Mouse (Mus musculus): ENCODE data around the gene Sectm1a. TPM values are rescaled to one million over a fixed set of nuclear protein-coding genes. Genes with fewer than 3 reads are reported as not detected.

Sectm1a gene
- not detected in 2 replicates for polyA plus RNA-seq (2012; rRNA removed)

- H3K4me1 ChIP-seq (ENCODE audit: control insufficient read depth, insufficient read depth, low read length) = no peaks in the 10 kb centered on the region; the same call in 1 of the 2 replicates
- H3K27ac ChIP-seq (ENCODE audit: insufficient read depth, low read length) = no peak within 1 kb of the TSS
- no peak within 1 kb of the TSS for H3K4me3 ChIP-seq (ENCODE audit: insufficient read depth, low read length)
- TF ChIP-seq CTCF (IDR thresholded peaks at IDR 0.05; ENCODE audit: extremely low read depth, insufficient read depth, low read length) (no peak), POLR2A (IDR thresholded peaks at IDR 0.05; ENCODE audit: extremely low read depth, insufficient read depth, low read length) (no peak)
Observed at GRCm38 (mm10) chr11:121081120-121081519, at the start of gene Sectm1a. Gene Sectm1a (minus strand): TSS chr11:121081220.

- Histone ChIP-seq H3K4me1 (ENCODE audit: control insufficient read depth, insufficient read depth, low read length) (no peaks in the 10 kb centered on the region), H3K4me3 (ENCODE audit: insufficient read depth, low read length) (no peak overlapping the region), H3K27ac (ENCODE audit: insufficient read depth, low read length) (no peak overlapping the region)
- TF ChIP-seq POLR2A (IDR thresholded peaks at IDR 0.05; ENCODE audit: extremely low read depth, insufficient read depth, low read length) (no peak), CTCF (IDR thresholded peaks at IDR 0.05; ENCODE audit: extremely low read depth, insufficient read depth, low read length) (no peak)
Observed at GRCm38 (mm10) chr11:121129616-121130015, 48.6 kb upstream of the Sectm1a start.

GRCm38 (mm10) chr11:121127441-121127840 is 46.4 kb upstream of the Sectm1a start:
- Histone ChIP-seq H3K4me3 (ENCODE audit: insufficient read depth, low read length) (no peak overlapping the region), H3K27ac (ENCODE audit: insufficient read depth, low read length) (no peak overlapping the region), H3K4me1 (ENCODE audit: control insufficient read depth, insufficient read depth, low read length) (no peaks in the 10 kb centered on the region)
- TF ChIP-seq CTCF (IDR thresholded peaks at IDR 0.05; ENCODE audit: extremely low read depth, insufficient read depth, low read length) = no peak
- TF ChIP-seq POLR2A (IDR thresholded peaks at IDR 0.05; ENCODE audit: extremely low read depth, insufficient read depth, low read length) = no peak

GRCm38 (mm10) chr11:121126395-121126794 is 45.4 kb upstream of the Sectm1a start:
- no peaks in the 10 kb centered on the region for H3K4me1 ChIP-seq (ENCODE audit: control insufficient read depth, insufficient read depth, low read length)
- H3K27ac ChIP-seq (ENCODE audit: insufficient read depth, low read length) = no peak overlapping the region
- no peak for TF ChIP-seq POLR2A (IDR thresholded peaks at IDR 0.05; ENCODE audit: extremely low read depth, insufficient read depth, low read length)
- no peak for TF ChIP-seq CTCF (IDR thresholded peaks at IDR 0.05; ENCODE audit: extremely low read depth, insufficient read depth, low read length)
- no peak overlapping the region for H3K4me3 ChIP-seq (ENCODE audit: insufficient read depth, low read length)

- no peak overlapping the region for H3K27ac ChIP-seq (ENCODE audit: insufficient read depth, low read length)
- no peak for TF ChIP-seq CTCF (IDR thresholded peaks at IDR 0.05; ENCODE audit: extremely low read depth, insufficient read depth, low read length)
- TF ChIP-seq POLR2A (IDR thresholded peaks at IDR 0.05; ENCODE audit: extremely low read depth, insufficient read depth, low read length) = no peak
- no peak overlapping the region for H3K4me3 ChIP-seq (ENCODE audit: insufficient read depth, low read length)
- H3K4me1 ChIP-seq (ENCODE audit: control insufficient read depth, insufficient read depth, low read length) = no peaks in the 10 kb centered on the region
Observed at GRCm38 (mm10) chr11:121125522-121126172, 44.6 kb upstream of the Sectm1a start.

- H3K4me3 ChIP-seq (ENCODE audit: insufficient read depth, low read length) = no peak overlapping the region
- H3K27ac ChIP-seq (ENCODE audit: insufficient read depth, low read length) = no peak overlapping the region
- TF ChIP-seq CTCF (IDR thresholded peaks at IDR 0.05; ENCODE audit: extremely low read depth, insufficient read depth, low read length) = no peak
- TF ChIP-seq POLR2A (IDR thresholded peaks at IDR 0.05; ENCODE audit: extremely low read depth, insufficient read depth, low read length) = no peak
- H3K4me1 ChIP-seq (ENCODE audit: control insufficient read depth, insufficient read depth, low read length) = no peaks in the 10 kb centered on the region
Observed at GRCm38 (mm10) chr11:121123438-121123837, 42.4 kb upstream of the Sectm1a start.

GRCm38 (mm10) chr11:121122024-121122670 is 41.1 kb upstream of the Sectm1a start:
- TF ChIP-seq CTCF (IDR thresholded peaks at IDR 0.05; ENCODE audit: extremely low read depth, insufficient read depth, low read length) (no peak), POLR2A (IDR thresholded peaks at IDR 0.05; ENCODE audit: extremely low read depth, insufficient read depth, low read length) (no peak)
- Histone ChIP-seq H3K4me1 (ENCODE audit: control insufficient read depth, insufficient read depth, low read length) (no peaks in the 10 kb centered on the region), H3K4me3 (ENCODE audit: insufficient read depth, low read length) (no peak overlapping the region), H3K27ac (ENCODE audit: insufficient read depth, low read length) (no peak overlapping the region)

GRCm38 (mm10) chr11:121121151-121121550 is 40.1 kb upstream of the Sectm1a start:
- no peak overlapping the region for H3K27ac ChIP-seq (ENCODE audit: insufficient read depth, low read length)
- no peak for TF ChIP-seq CTCF (IDR thresholded peaks at IDR 0.05; ENCODE audit: extremely low read depth, insufficient read depth, low read length)
- no peak for TF ChIP-seq POLR2A (IDR thresholded peaks at IDR 0.05; ENCODE audit: extremely low read depth, insufficient read depth, low read length)
- no peak overlapping the region for H3K4me3 ChIP-seq (ENCODE audit: insufficient read depth, low read length)

GRCm38 (mm10) chr11:121118577-121118976 is 37.6 kb upstream of the Sectm1a start, which contains the start of gene Tex19.2:
Gene Tex19.2 (minus strand): TSS chr11:121118677.
- Histone ChIP-seq H3K4me3 (ENCODE audit: insufficient read depth, low read length) (no peak within 1 kb of the TSS), H3K4me1 (ENCODE audit: control insufficient read depth, insufficient read depth, low read length) (no peaks in the 10 kb centered on the region), H3K27ac (ENCODE audit: insufficient read depth, low read length) (no peak within 1 kb of the TSS)
- TF ChIP-seq CTCF (IDR thresholded peaks at IDR 0.05; ENCODE audit: extremely low read depth, insufficient read depth, low read length) = no peak
- TF ChIP-seq POLR2A (IDR thresholded peaks at IDR 0.05; ENCODE audit: extremely low read depth, insufficient read depth, low read length) = no peak

More at GRCm38 (mm10) chr11:121121151-121121550, 40.1 kb upstream of the Sectm1a start:
- H3K4me1 ChIP-seq (ENCODE audit: control insufficient read depth, insufficient read depth, low read length) = no peaks in the 10 kb centered on the region

GRCm38 (mm10) chr11:121118106-121118505 is 37.1 kb upstream of the Sectm1a start:
- H3K4me3 ChIP-seq (ENCODE audit: insufficient read depth, low read length) = no peak overlapping the region
- TF ChIP-seq CTCF (IDR thresholded peaks at IDR 0.05; ENCODE audit: extremely low read depth, insufficient read depth, low read length) (no peak), POLR2A (IDR thresholded peaks at IDR 0.05; ENCODE audit: extremely low read depth, insufficient read depth, low read length) (no peak)

More at GRCm38 (mm10) chr11:121118106-121118505, 37.1 kb upstream of the Sectm1a start:
- H3K27ac ChIP-seq (ENCODE audit: insufficient read depth, low read length) = no peak overlapping the region
- no peaks in the 10 kb centered on the region for H3K4me1 ChIP-seq (ENCODE audit: control insufficient read depth, insufficient read depth, low read length)

All from cortical plate, adult 2 months (tissue).